Mouse (Mus musculus) ovary, postnatal 10 days (tissue): ENCODE results near the gene H2-Q6.
A peak's percentile ranks its signal among the peaks of the same experiment; 100 is the strongest.
"Not testable (repeated sequence)": the region's sequence is repeated elsewhere in the genome, so short reads cannot be mapped to it uniquely, and the experiment has no call there.

Experiments
- DNase-seq: peaks from one replicate; pipeline ENCODE4 v3.0.0; 2022; ENCODE audit warnings: low spot score

Gene H2-Q6

DNA sequence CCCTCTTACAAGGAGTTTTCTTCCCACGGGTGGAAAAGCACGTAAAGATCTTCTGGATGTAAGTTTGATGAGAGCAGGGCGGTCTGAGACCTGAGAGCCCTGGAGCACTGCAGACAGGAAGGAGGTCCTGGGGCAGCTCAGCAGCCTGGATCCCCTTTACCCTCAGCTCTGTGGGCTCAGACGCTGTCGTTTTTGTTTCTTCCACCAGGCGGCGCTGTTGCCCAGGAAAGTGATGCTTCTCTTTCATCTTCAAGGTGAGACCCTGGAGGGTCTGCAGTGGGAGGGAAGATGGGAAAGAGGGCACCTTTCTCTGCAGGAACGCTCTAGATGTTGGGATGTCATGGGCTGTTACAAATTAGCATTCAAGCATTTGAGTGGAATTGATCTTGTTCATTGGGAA lies 10.2 kb downstream of the H2-Q6 start:
- not testable (repeated sequence) for DNase-seq

DNA sequence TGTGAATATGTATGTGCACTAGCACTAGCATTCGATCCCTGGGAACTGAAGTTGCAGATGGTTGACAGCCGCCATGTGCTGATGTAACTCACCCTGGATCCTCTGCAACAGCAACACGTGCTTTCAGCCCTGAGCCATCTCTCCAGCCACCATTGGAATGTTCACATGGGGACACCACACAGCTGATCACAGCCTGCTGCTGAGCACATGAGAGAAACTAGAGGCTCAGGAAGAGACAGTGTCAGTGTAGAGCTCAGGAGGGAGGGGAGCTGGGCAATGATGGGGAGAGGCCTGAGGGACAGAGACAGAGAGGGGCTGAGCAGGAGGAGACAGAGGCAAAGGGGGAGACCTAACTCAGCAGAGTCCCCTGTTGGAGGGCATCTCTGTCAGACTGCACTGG lies 10.9 kb downstream of the H2-Q6 start:
- DNase-seq = not testable (repeated sequence)

DNA sequence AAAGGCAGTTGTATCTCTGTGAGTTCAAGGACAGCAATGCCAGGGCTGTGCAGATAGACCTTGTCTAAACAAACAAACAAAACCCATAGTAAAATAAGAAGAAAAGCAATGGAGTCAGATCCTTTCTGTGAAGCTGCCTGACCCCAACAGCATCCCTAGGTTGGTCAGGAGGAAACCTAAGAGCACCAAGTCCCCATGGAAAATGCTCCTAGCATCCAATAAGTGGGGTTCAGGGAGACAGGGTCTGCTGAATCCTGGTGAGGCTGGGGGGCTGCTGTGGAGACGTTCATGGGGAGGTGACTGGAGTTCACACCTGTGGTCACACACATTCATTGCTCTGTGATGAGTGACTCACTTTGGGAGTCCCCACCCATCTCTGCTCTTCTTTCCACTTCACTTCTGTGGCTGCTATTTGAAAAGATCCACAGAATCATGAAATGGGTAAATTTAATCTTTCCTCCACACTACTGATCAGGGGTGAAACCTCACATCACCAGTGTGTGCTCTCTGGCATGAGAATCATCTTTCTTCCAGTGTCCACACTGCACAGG lies 12.8 kb downstream of the H2-Q6 start:
- DNase-seq = not testable (repeated sequence)

GRCm38 (mm10) chr17:35438395-35438794 lies 13.7 kb downstream of the H2-Q6 start:
- DNase-seq = not testable (repeated sequence)

- DNase-seq = peak; percentile 67
Observed at GRCm38 (mm10) chr17:35438885-35439284, 14.2 kb downstream of the H2-Q6 start, which contains the start of gene H2-Q7. H2-Q7 (plus strand) TSS chr17:35439155.

GRCm38 (mm10) chr17:35439295-35439747 lies 14.7 kb downstream of the H2-Q6 start:
- not testable (repeated sequence) for DNase-seq

DNA sequence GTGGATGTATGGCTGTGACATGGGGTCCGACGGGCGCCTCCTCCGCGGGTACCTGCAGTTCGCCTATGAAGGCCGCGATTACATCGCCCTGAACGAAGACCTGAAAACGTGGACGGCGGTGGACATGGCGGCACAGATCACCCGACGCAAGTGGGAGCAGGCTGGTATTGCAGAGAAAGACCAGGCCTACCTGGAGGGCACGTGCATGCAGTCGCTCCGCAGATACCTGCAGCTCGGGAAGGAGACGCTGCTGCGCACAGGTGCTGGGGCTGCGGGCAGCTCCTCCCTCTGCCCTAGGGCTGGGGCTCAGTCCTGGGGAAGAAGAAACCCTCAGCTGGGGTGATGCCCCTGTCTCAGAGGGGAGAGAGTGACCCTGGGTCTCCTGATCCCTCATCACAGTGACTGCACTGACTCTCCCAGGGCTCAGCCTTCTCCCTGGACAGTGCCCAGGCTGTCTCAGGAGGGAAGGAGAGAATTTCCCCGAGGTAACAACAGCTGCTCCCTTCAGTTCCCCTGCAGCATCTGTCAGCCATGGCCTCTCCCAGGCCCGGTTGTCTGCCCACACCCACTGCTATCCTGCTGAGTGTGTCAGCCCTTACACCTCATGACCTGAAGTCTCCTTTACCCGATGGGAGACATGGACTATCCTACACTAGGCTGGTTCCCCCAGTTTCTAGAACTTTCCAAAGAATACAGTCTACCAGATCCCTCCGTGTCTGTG lies 15.4 kb downstream of the H2-Q6 start:
- DNase-seq = not testable (repeated sequence)

DNA sequence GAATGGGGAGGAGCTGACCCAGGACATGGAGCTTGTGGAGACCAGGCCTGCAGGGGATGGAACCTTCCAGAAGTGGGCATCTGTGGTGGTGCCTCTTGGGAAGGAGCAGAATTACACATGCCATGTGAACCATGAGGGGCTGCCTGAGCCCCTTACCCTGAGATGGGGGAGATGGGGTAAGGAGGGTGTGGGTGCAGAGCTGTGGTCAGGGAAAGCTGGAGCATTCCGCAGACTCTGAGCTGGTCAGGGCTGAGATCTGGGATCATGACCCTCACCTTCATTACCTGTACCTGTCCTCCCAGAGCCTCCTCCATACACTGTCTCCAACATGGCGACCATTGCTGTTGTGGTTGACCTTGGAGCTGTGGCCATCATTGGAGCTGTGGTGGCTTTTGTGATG lies 17.7 kb downstream of the H2-Q6 start:
- not testable (repeated sequence) for DNase-seq

DNA sequence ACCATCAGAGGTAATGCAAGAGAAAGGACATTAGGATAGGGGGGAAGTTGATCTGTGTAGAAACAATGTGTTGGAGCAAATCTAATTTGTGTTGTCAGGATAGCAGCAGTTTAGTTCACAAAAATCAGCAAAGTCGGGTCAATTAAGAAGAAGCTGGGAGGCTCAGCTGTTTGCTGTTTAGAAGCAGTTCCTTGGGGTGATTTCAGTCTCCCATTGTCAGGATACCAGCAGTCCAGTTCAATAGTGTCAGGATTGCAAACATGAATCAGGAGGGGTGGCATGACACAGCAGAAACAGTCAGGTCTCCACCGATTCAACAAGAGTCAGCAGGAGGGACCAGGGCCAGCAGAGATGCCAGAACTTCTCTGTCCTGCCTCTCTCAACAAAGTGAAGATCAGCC lies 19.9 kb downstream of the H2-Q6 start:
- not testable (repeated sequence) for DNase-seq

DNA sequence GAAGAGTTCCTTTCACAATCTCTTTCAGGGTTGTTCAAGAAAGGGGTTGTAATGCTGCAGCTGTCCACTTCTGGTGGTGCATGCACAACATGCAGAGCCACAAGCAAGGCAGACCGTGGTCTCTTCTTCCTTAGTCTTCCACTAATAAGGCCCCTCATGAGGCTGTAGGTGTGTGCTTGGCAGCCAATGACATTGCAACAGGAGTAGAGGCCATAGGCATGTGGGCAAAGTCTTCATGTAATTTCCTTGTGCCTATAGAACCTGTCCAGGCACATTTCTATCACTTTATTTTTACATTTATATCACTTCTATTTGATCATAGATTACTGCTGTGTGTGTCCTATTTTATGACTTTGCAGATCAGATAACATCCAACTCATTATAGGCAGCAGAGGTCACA lies 33.6 kb downstream of the H2-Q6 start:
- not testable (repeated sequence) for DNase-seq

DNA sequence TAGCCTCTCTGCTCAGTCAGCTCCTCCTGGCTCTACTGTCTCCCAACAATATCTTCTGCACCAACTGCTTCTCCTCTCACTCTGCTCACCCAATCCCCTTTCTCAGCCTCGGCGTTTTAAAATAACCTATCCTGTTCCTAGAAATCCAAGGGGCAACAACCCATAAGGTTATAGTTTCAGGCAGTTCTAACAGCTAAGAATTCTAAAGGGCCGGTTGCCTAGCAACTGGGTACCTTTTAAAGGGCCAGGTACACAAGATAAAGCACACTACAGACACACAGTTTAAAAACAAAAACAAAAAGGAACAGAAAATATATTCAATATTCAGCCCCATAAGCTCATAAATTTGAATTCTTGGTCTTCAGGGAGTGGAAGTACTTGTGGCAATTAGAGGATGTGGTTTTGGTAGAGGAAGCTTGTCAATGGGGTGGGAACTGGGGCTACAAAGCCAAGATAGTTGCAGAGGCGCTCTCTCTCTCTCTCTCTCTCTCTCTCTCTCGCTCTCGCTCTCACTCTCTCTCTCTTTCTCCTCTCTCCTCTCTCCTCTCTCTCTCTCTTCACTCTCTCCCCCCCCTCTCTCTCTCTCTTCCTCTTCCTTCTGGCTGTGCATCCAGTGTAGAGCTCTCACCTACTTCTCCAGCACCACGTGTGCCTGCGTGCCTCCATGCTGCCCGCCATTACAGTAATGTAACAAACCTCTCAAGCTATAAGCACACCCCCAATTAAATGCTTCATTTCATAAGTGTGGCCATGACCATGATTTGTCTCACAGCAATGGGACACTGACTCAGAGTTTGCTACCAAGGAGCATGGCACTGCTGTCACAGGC lies 36.1 kb downstream of the H2-Q6 start:
- DNase-seq = not testable (repeated sequence)

DNA sequence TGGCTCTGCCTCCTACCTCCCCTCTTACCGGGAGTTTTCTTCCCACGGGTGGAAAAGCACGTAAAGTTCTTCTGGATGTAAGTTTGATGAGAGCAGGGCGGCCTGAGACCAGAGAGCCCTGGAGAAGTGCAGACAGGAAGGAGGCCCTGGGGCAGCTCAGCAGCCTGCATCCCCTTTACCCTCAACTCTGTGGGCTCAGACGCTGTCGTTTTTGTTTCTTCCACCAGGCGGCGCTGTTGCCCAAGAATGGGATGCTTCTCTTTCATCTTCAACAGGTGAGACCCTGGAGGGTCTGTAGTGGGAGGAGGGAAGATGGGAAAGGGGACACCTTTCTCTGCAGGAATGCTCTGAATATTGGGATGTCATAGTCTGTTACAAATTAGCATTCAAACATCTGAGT lies 41.0 kb downstream of the H2-Q6 start:
- DNase-seq = not testable (repeated sequence)

DNA sequence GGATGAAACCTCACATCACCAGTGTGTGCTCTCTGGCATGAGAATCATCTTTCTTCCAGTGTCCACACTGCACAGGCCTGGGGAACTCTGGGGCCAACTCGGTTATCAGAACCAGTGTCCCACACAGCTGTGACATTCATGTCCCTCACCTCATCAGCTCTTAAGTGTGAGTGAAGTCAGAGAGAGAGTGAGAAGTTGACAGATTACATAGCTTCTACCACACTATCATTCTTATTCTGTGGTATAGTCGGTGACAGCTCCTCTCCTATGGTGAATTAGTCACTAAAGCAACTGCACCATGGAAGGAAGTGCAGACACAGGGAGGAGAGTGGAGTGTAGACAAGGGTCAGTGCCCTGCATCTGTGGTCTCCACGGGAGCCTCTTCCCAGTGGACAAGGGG lies 44.3 kb downstream of the H2-Q6 start:
- DNase-seq = not testable (repeated sequence)

DNA sequence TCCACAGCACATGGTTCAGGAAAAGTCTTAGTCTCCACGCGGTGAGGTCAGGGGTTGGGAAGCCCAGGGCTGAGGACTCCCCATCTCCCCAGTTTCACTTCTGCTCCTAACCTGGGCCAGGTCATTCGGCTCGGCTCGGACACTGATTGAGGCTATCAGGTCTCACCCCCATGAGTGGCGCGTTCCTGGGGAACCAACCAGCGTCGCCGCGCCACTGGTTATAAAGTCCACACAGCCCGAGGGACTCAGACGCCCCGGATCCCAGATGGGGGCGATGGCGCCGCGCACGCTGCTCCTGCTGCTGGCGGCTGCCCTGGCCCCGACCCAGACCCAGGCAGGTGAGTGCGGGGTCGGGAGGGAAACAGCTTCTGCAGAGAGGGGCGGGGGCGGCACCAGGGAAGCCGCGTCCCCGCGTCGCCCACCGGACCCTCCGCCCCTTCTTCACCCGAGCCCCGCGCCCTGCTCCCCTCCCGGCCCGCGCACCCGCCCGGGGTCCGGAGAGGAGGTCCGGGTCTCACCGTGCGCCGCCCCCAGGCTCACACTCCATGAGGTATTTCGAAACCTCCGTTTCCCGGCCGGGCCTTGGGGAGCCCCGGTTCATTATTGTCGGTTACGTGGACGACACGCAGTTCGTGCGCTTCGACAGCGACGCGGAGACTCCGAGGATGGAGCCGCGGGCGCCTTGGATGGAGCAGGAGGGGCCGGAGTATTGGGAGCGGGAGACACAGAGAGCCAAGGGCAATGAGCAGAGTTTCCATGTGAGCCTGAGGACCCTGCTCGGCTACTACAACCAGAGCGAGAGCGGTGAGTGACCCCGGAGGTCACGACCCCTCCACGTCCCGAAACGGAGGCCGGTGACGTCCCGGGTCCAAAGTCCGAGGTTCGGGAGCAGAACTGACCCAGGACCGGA lies 45.4 kb downstream of the H2-Q6 start, which contains the start of gene H2-Q10:
Gene H2-Q10, plus strand, starts transcription at position 248 of the 910 bp plus-strand sequence.
- DNase-seq = no peak
